Mouse (Mus musculus): ENCODE results near the gene AI837181.
A peak's percentile ranks its signal among the peaks of the same experiment; 100 is the strongest.

AI837181 gene

GRCm38 (mm10) chr19:5418750-5419466, 6.0 kb upstream of the AI837181 start:
- DNase-seq: no peak

- DNase-seq: no peak
Observed at GRCm38 (mm10) chr19:5419630-5420029, 5.3 kb upstream of the AI837181 start.

GRCm38 (mm10) chr19:5420579-5420978, 4.4 kb upstream of the AI837181 start:
- DNase-seq: no peak

- DNase-seq: no peak
Observed at GRCm38 (mm10) chr19:5421784-5422183, 3.2 kb upstream of the AI837181 start.

- DNase-seq: peak; percentile 38
Observed at GRCm38 (mm10) chr19:5422267-5422666, 2.7 kb upstream of the AI837181 start.

- peak; percentile 31 for DNase-seq
Observed at GRCm38 (mm10) chr19:5422895-5423443, 2.0 kb upstream of the AI837181 start.

GRCm38 (mm10) chr19:5423561-5423960, 1.4 kb upstream of the AI837181 start:
- peak; percentile 43 for DNase-seq

- DNase-seq: peak; percentile 76
Observed at GRCm38 (mm10) chr19:5424092-5424781, 707 bp upstream of the AI837181 start.

- DNase-seq: peak; percentile 43
Observed at GRCm38 (mm10) chr19:5425906-5426565, 1.1 kb downstream of the AI837181 start.

- DNase-seq: no peak
Observed at GRCm38 (mm10) chr19:5426640-5427290, 1.8 kb downstream of the AI837181 start.

GRCm38 (mm10) chr19:5428083-5428482, 3.1 kb downstream of the AI837181 start:
- no peak for DNase-seq

GRCm38 (mm10) chr19:5429219-5429618, 4.3 kb downstream of the AI837181 start:
- DNase-seq: no peak

GRCm38 (mm10) chr19:5429806-5430205, 4.9 kb downstream of the AI837181 start:
- peak; percentile 62 for DNase-seq

- DNase-seq: no peak
Observed at GRCm38 (mm10) chr19:5430408-5430807, 5.5 kb downstream of the AI837181 start.

- no peak for DNase-seq
Observed at GRCm38 (mm10) chr19:5431911-5432464, 7.0 kb downstream of the AI837181 start.

- peak; percentile 38 for DNase-seq
Observed at GRCm38 (mm10) chr19:5432992-5433852, 8.3 kb downstream of the AI837181 start.

- no peak for DNase-seq
Observed at GRCm38 (mm10) chr19:5433951-5434350, 9.0 kb downstream of the AI837181 start.

- DNase-seq: no peak
Observed at GRCm38 (mm10) chr19:5444371-5444908, 19.5 kb downstream of the AI837181 start.

GRCm38 (mm10) chr19:5444954-5445353, 20.0 kb downstream of the AI837181 start:
- DNase-seq: no peak

GRCm38 (mm10) chr19:5445747-5446146, 20.8 kb downstream of the AI837181 start:
- no peak for DNase-seq
